Mouse (Mus musculus) right cerebral cortex, postnatal 10 days (tissue): ENCODE data around the gene Pcmt1.
A peak's percentile ranks its signal among the peaks of the same experiment; 100 is the strongest.

Source experiments
- DNase-seq, 2 experiments: peaks; one replicate each; pipeline ENCODE4 v3.0.0; 2021; ENCODE audit warnings: low spot score in 2 of 2

The Pcmt1 gene

GRCm38 (mm10) chr10:7589592-7590233 is 91.2 kb downstream of the Pcmt1 start, which contains the start of gene Lrp11:
TSS of gene Lrp11 (plus strand) at chr10:7589800.
- DNase-seq = peak; percentile 88 to 90

- no peak for DNase-seq
Measured at GRCm38 (mm10) chr10:7586771-7587170, 94.2 kb downstream of the Pcmt1 start.

- DNase-seq = no peak
Measured at GRCm38 (mm10) chr10:7582891-7583557, 97.9 kb downstream of the Pcmt1 start.

GRCm38 (mm10) chr10:7582157-7582890 is 98.6 kb downstream of the Pcmt1 start:
- no peak for DNase-seq

GRCm38 (mm10) chr10:7581401-7581800 is 99.5 kb downstream of the Pcmt1 start:
- no peak for DNase-seq
